Mouse (Mus musculus) testis, adult 10 weeks (tissue): ENCODE results near the gene 4930426L09Rik. TPM values are rescaled to one million over a fixed set of nuclear protein-coding genes. Genes with fewer than 3 reads are reported as not detected.

Source experiments
- polyA plus RNA-seq: library from polyadenylated mRNA; stranded (reverse); fragments of 350-450 nt; fragmentation: Illumina TruSeq; extraction: RNeasy Lipid Tissue Mini Kit (QIAGEN cat#74804); gene quantifications from one replicate; pipeline ENCODE4 v1.2.3, GENCODE M21; 2014; ENCODE audit warnings: low read depth, low replicate concordance

4930426L09Rik gene
- polyA plus RNA-seq, result 4.8 TPM

DNA sequence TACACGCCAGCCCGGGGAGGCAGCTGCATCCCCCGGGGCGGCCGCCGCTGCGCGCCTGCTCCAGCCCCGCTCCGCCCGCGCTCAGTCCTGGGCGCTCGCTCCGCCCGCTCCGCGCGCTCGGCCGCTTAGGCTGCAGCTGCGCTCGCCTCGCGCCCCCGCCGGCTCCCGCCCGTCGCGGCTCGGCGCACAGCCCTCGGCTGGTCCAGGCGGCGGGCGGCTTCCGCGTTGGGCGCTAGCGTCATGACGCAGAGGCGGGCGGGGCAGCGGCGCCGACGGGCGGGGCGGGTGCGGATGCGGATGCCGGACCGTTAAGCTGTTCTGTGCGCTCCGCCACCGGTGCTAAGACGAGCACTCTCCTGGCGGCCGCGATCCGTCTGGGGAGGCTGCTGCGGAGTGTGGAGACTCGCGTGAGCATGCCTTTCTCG lies at the start of gene 4930426L09Rik, which contains the start of gene Pip4k2a:
Gene 4930426L09Rik, plus strand, starts transcription at position 290 of the 425 bp plus-strand sequence.
Gene Pip4k2a, minus strand, starts transcription at position 73 of the 425 bp plus-strand sequence.

Other genes starting within 250 kb of the 4930426L09Rik start
- 5.1 TPM for gene Pip4k2a, start 217 bp upstream of the 4930426L09Rik start, polyA plus RNA-seq
- gene Armc3, start 201.0 kb downstream of the 4930426L09Rik start, polyA plus RNA-seq, result 148 TPM